Mouse (Mus musculus) ES-E14 (cell line): ENCODE data around the gene Poln. TPM values are rescaled to one million over a fixed set of nuclear protein-coding genes. Genes with fewer than 3 reads are reported as not detected.

Experiments used
- DNase-seq: peaks from one replicate; pipeline ENCODE4 v3.0.0-alpha.2; 2013; ENCODE audit warnings: low read depth, low spot score
- H3K27ac ChIP-seq: 2 replicates; pipeline ENCODE4 v1.5.1; 2012; ENCODE audit warnings: low read depth, mild to moderate bottlenecking, low read length, moderate library complexity, mixed read lengths; ENCODE audit not compliant: poor library complexity, insufficient read depth, severe bottlenecking
- H3K36me3 ChIP-seq: 2 replicates; pipeline ENCODE4 v1.6.1; 2012; ENCODE audit warnings: mild to moderate bottlenecking, low read length, moderate library complexity, mixed read lengths; ENCODE audit not compliant: control insufficient read depth, poor library complexity, insufficient read depth, severe bottlenecking
- H3K4me1 ChIP-seq, 2 experiments: fragments of 150-350 bp in 1 of 2; sonication (generic) in 1 of 2; 2 replicates each; pipeline ENCODE4 v1.6.1; 2012; ENCODE audit warnings: low read length in 2 of 2, mild to moderate bottlenecking in 1 of 2, mixed read lengths in 1 of 2; ENCODE audit not compliant: control insufficient read depth in 2 of 2, insufficient read depth in 2 of 2, poor library complexity in 1 of 2
- H3K4me3 ChIP-seq, 2 experiments: fragments of 150-350 bp in 1 of 2; sonication (generic) in 1 of 2; 2 replicates each; pipeline ENCODE4 v1.5.1; 2012; ENCODE audit warnings: low read length in 2 of 2, low read depth in 1 of 2, mild to moderate bottlenecking in 1 of 2, mixed read lengths in 1 of 2; ENCODE audit not compliant: insufficient read depth in 1 of 2, poor library complexity in 1 of 2, severe bottlenecking in 1 of 2
- H3K9ac ChIP-seq: 2 replicates; pipeline ENCODE4 v1.6.1; 2012; ENCODE audit warnings: low read depth, mild to moderate bottlenecking, low read length, mixed read lengths; ENCODE audit not compliant: poor library complexity, insufficient read depth, severe bottlenecking
- H3K9me3 ChIP-seq: fragments of 150-350 bp; sonication (generic); 2 replicates; pipeline ENCODE4 v1.6.1; 2012; ENCODE audit warnings: low read depth, mild to moderate bottlenecking, low read length; ENCODE audit not compliant: control insufficient read depth, insufficient read depth
- CHD2 ChIP-seq: IDR thresholded peaks from 2 replicates; pipeline ENCODE4 v1.6.1; 2014; ENCODE audit warnings: mild to moderate bottlenecking, low read depth, low read length, inconsistent platforms
- HCFC1 ChIP-seq: IDR thresholded peaks from 2 replicates; pipeline ENCODE4 v1.6.1; 2012; ENCODE audit warnings: low read length, inconsistent platforms, borderline replicate concordance; ENCODE audit not compliant: insufficient read depth
- MAFK ChIP-seq: IDR thresholded peaks from 2 replicates; pipeline ENCODE4 v1.6.1; 2014; ENCODE audit warnings: mild to moderate bottlenecking, low read depth, low read length, inconsistent platforms; ENCODE audit not compliant: insufficient read depth
- ZC3H11A ChIP-seq: IDR thresholded peaks from 2 replicates; pipeline ENCODE4 v1.6.1; 2012; ENCODE audit warnings: low read depth, mild to moderate bottlenecking, inconsistent platforms, low read length, borderline replicate concordance
- ZNF384 ChIP-seq: IDR thresholded peaks from 2 replicates; pipeline ENCODE4 v1.6.1; 2012; ENCODE audit warnings: low read depth, low read length, inconsistent platforms
- in situ Hi-C, 2 experiments: fragments of 600-800 bp; cut with MboI; formaldehyde crosslinking; loops; one replicate each; pipeline ENCODE4 v1.15.1; 2025; ENCODE audit warnings: low sequenced_read_pairs in 2 of 2, inconsistent platforms in 1 of 2; ENCODE audit not compliant: unreplicated experiment in 2 of 2
- total RNA-seq: library from RNA; depleted of rRNA; stranded (reverse); fragments of 300-350 nt; gene quantifications from 2 replicates; pipeline ENCODE4 v1.2.3, GENCODE M21; 2012; rRNA removed

Poln gene
- total RNA-seq, 1 experiment, result 0.18 TPM

DNA sequence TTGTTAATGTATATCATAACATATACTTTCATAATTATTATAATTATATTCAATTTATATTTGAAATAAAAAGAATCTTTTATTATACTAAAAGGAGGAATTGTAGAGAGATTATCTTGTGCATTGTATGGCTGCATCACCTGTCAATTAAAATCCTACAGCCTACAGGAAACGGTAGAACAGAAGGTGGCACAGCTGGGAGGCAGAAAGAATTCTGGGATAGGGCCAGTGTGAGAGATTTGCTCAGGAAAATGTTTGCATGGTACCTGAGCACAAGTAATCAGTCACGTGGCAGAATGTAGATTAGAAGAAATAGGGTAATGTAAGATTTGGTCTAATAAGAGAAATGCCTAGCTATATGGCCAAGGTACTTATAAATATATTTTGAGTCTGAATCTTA lies 194.5 kb downstream of the Poln start:
- in situ Hi-C loops, result no loop called here
- Histone ChIP-seq H3K9me3 (no peaks in the 10 kb centered on the region), H3K27ac (no peak overlapping the region), H3K9ac (no peak overlapping the region), H3K4me3 (no peak overlapping the region), H3K4me1 (no peaks in the 10 kb centered on the region), H3K36me3 (no peaks in the 10 kb centered on the region)
- no peak for DNase-seq
- TF ChIP-seq HCFC1 (no peak), CHD2 (no peak), ZNF384 (no peak), MAFK (no peak), ZC3H11A (no peak)

DNA sequence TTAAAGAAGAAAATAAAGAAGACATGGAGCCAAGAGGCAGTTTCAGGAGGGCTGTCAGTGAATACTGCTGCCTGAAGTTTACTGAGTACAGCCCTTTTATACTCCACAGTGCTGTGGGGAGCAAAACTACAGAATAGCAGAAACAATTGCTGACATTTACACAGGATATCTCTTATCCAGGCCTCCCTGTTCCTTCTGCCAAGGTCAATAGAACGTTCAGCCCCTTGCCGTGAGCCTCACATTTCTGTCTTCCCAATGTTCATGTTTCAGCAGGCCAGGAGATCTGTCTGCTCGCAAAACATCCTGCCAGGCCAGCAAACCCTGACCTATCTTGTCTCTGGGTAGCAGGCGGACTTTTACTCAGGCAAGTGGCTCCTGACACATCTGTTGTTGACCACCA lies 209.9 kb downstream of the Poln start:
- Histone ChIP-seq H3K4me1 (no peaks in the 10 kb centered on the region), H3K9me3 (no peaks in the 10 kb centered on the region), H3K4me3 (no peak overlapping the region), H3K9ac (no peak overlapping the region), H3K27ac (no peak overlapping the region), H3K36me3 (no peaks in the 10 kb centered on the region)
- in situ Hi-C loops, result no loop called here
- no peak for DNase-seq
- TF ChIP-seq ZNF384 (no peak), CHD2 (no peak), ZC3H11A (no peak), HCFC1 (no peak), MAFK (no peak)

Other genes with a start within 250 kb of the Poln start
- gene Nelfa, start 233.0 kb downstream of the Poln start, total RNA-seq, result 42.0 and 43.0 TPM in 2 replicates
- 13.5 and 14.5 TPM in 2 replicates for gene Gm1673, start 186.0 kb downstream of the Poln start, total RNA-seq
- gene Nat8l, start 173.5 kb downstream of the Poln start, total RNA-seq, result 3.3 and 6.1 TPM in 2 replicates
- gene Haus3, start 79 bp upstream of the Poln start, total RNA-seq, result 17.6 and 26.8 TPM in 2 replicates
- gene Mxd4, start 18.3 kb upstream of the Poln start, total RNA-seq, result 8.7 and 14.2 TPM in 2 replicates
- 12.3 and 18.8 TPM in 2 replicates for gene Zfyve28, start 119.0 kb upstream of the Poln start, total RNA-seq
- gene Cfap99, start 119.2 kb upstream of the Poln start, total RNA-seq, result 0.22 and 0.42 TPM in 2 replicates
- 177 and 186 TPM in 2 replicates for gene Rnf4, start 166.8 kb upstream of the Poln start, total RNA-seq
- 17.3 and 19.0 TPM in 2 replicates for gene Fam193a, start 200.5 kb upstream of the Poln start, total RNA-seq